Mouse (Mus musculus) fibroblast of lung, adult 2 months (primary cell): ENCODE results near the gene Gm17268.

Experiments used
- DNase-seq: peaks from one replicate; pipeline ENCODE4 v3.0.0-alpha.2; 2011; ENCODE audit warnings: low read depth

Gene Gm17268

GRCm38 (mm10) chr11:82032136-82032535, 6.2 kb downstream of the Gm17268 start:
- peak; percentile 54 for DNase-seq

- no peak for DNase-seq
Observed at GRCm38 (mm10) chr11:82030171-82030570, 8.2 kb downstream of the Gm17268 start.

DNA sequence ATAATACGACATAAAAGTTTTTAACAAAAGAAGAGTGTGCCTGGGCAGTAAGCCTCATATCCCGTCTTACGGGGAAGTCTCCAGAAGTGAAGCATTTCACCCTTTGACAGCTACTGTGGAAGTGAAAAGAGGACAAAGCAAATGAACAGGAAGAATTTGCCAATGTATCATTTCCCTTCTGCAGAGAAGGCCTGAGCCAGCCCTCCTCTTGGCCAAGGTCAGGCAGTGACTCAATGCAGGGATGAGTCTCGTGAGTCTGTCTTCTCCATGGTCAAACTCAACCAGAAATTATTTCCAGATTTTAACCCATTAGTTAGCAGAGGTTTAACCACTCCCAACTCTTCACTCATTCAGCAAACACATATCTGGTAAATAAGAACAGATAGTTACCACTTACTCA, 14.6 kb downstream of the Gm17268 start:
- no peak for DNase-seq

GRCm38 (mm10) chr11:82022504-82023056, 15.8 kb downstream of the Gm17268 start:
- DNase-seq = no peak

- no peak for DNase-seq
Observed at GRCm38 (mm10) chr11:82021406-82021805, 17.0 kb downstream of the Gm17268 start.

- DNase-seq = no peak
Observed at GRCm38 (mm10) chr11:82019793-82020192, 18.6 kb downstream of the Gm17268 start.

DNA sequence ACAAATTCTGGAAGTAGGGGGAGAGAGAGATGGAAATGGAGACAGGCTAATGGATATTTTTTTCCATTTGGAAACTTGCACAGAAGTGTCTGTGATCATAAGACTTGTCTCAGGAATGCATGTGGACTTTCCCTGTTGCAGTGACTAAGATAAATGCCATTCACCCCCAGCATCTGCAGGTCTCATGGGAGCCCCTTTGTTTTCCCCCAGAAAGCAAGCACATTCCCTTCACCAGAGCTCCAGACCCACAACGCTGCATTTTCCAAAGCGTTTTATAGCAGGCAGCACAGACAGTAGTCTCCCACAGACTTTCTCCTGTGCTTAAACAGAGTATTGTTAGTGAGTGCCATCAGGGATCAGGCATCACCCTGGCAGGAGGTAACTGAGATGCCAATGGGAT, 19.0 kb downstream of the Gm17268 start:
- no peak for DNase-seq

GRCm38 (mm10) chr11:82016181-82016780, 22.1 kb downstream of the Gm17268 start:
- no peak for DNase-seq

DNA sequence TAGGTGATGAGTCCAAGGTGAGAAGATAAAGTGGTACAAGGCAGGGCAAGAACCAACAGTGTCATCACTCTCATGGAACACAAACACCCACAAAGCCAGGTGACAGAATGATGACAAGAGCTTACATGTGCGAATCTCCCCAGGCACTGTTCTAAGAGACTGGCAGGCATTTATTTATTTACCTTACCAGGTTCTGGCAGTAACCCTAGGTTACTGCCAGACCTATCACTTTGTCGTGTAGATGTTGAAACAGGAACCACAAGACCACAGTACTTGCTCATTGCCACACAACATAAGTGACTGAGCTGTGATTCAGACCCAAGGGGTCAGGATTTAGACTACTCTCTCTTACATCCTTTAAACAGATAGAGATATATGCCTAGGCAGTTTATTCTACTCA, 23.3 kb downstream of the Gm17268 start:
- DNase-seq = no peak

DNA sequence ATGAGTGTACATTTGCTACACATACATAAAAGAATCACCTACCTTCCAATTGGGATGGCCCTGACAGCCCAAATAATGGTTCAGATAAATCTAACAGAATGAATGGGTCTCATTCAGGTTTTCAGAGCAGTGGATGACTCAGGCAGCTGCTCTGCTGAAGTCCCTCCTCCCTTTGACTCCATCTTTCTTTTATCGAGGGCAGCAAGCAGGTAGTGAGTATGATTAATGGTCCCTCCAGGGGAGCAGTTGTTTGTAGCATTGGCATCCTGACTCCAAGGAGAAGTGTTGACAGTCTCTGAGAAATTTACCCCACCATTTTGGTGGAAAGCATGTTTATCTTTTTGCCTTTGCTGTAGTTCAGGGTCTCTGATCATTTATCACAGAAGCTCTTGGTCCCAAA, 24.6 kb downstream of the Gm17268 start:
- no peak for DNase-seq

GRCm38 (mm10) chr11:82011411-82012193, 26.8 kb downstream of the Gm17268 start:
- DNase-seq = no peak

DNA sequence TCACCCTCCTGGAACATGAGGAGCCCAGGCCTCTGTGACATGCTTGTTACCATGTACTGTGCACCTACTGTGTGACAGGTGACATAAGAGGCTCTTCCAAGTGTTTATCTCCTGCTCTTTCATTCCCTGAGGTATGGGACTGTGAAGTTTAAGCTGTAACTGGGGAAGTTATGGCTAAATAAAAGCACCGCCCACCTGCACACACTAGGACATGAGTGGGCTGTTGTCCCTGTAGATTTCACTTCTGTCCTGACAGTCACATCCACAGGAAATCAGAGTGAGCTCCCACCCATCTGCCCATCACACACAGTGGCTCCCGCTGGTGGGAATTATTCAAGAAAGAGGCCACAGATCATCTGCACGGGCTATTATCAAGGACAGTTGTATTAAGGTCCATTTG, 28.2 kb downstream of the Gm17268 start:
- DNase-seq = no peak

- peak; percentile 77 for DNase-seq
Observed at GRCm38 (mm10) chr11:82006796-82007423, 31.5 kb downstream of the Gm17268 start.

DNA sequence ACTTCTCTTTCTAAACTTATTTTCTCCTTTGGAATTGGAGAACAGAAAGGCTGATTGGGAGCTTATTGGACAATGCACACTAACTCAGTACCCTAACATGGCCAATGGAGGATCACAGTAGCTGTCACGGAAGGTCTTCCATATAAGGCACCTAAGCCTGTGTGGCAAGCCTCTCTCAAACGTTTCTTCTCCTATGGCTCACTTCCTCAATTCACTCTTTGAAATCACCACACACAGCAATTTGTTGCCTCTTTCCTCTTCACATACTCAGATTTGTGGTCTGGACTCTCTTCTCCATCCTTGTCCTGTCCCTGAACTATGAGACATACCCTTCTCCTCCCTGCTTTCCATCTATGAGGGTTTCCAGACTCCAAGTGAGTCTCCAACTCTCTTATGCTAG, 33.6 kb downstream of the Gm17268 start:
- DNase-seq = no peak

DNA sequence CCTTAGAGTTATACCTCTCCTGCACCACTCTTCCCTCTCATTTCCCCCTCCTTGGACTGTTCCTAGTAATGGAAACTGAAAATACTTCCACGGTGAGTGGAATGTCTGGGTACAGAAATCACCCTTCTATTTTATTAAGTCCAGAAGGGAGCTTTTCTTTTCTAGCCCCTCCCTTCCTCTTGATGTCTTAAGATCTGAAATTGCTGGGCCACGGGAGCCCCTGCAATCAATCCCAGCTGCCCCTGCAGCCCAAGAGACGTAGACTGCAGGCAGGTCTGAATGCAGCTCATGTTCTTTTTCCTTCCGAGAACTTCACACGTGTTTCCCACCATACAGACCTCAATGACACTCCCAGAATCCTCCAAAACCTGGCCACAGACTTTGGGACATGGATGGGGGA, 37.8 kb downstream of the Gm17268 start:
- DNase-seq = no peak

DNA sequence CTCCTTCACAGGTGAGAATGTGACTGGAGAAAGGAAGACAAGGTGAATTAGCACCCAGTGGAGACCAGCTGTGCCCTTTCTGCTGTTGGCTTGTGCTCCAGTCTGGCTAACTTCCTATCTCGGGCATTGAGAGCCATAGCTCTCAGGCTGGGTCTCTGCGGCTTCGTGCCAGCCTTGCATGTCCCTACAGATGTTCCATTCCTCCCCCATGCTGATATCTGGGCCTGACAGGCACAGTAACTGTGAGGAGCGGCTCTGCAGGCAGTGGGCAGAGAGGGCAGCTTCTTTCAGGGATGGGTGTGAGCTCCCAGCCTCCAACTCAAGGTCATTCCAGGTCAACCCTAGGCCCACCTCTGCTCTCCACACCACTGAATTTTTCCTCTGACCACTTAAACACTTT, 38.9 kb downstream of the Gm17268 start:
- no peak for DNase-seq

GRCm38 (mm10) chr11:81998646-81999045, 39.7 kb downstream of the Gm17268 start:
- DNase-seq = no peak

DNA sequence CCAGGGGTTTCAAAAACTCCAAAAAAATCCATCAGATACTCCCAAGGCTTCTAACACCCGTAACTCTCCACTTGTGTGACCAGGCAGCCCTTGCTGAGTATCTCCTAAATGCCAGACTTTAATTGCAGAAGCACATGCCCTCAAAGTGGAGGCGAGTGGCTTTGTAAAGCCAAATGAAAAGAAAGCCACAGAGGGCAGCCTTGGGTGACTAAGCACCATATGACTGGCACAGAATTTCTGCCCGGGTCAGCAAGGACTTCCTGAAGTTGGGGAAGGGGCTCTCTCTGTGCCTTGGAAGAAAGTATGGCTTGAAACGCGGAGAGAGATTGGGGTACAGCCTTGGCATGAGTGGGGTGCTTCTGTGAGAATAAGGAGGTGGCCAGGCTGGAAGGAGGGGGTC, 41.3 kb downstream of the Gm17268 start:
- no peak for DNase-seq

- peak; percentile 58 for DNase-seq
Observed at GRCm38 (mm10) chr11:81996172-81996841, 42.1 kb downstream of the Gm17268 start.

GRCm38 (mm10) chr11:81983146-81983545, 55.2 kb downstream of the Gm17268 start:
- no peak for DNase-seq

- no peak for DNase-seq
Observed at GRCm38 (mm10) chr11:81982191-81982590, 56.2 kb downstream of the Gm17268 start.
